Mouse (Mus musculus) natural killer cell, adult 2 months (primary cell): ENCODE results near the gene Chrm1.
"Not testable (repeated sequence)": the region's sequence is repeated elsewhere in the genome, so short reads cannot be mapped to it uniquely, and the experiment has no call there.

Source experiments
- DNase-seq, 2 experiments: peaks; one replicate each; pipeline ENCODE4 v3.0.0; 2022; ENCODE audit warnings: low spot score in 2 of 2

The Chrm1 gene

GRCm38 (mm10) chr19:8716767-8717475, 53.3 kb downstream of the Chrm1 start:
- DNase-seq: peak in 1 of 2 experiments; percentile 19

- DNase-seq: peak; percentile 71 to 80
Measured at GRCm38 (mm10) chr19:8718357-8718756, 54.8 kb downstream of the Chrm1 start.

GRCm38 (mm10) chr19:8719037-8719436, 55.4 kb downstream of the Chrm1 start:
- DNase-seq: not testable (repeated sequence)

GRCm38 (mm10) chr19:8721378-8721777, 57.8 kb downstream of the Chrm1 start:
- no peak for DNase-seq

GRCm38 (mm10) chr19:8722021-8722420, 58.4 kb downstream of the Chrm1 start:
- DNase-seq: no peak

GRCm38 (mm10) chr19:8722559-8722906, 58.9 kb downstream of the Chrm1 start:
- DNase-seq: no peak

- peak; percentile 97 to 98 for DNase-seq
Measured at GRCm38 (mm10) chr19:8722907-8723573, 59.5 kb downstream of the Chrm1 start, which contains the start of gene Slc3a2. TSS of gene Slc3a2 (minus strand) at chr19:8723369.

- DNase-seq: peak in 1 of 2 experiments; percentile 28
Measured at GRCm38 (mm10) chr19:8723574-8724346, 60.2 kb downstream of the Chrm1 start.

GRCm38 (mm10) chr19:8724392-8724791, 60.8 kb downstream of the Chrm1 start:
- no peak for DNase-seq

GRCm38 (mm10) chr19:8725081-8725613, 61.6 kb downstream of the Chrm1 start:
- DNase-seq: no peak

GRCm38 (mm10) chr19:8726609-8727390, 63.2 kb downstream of the Chrm1 start:
- no peak for DNase-seq

- DNase-seq: no peak
Measured at GRCm38 (mm10) chr19:8727495-8728114, 64.0 kb downstream of the Chrm1 start.

GRCm38 (mm10) chr19:8728335-8729099, 64.9 kb downstream of the Chrm1 start:
- DNase-seq: not testable (repeated sequence)
